Mouse (Mus musculus) cortical plate, adult 2 months (tissue): Measurements from ENCODE around the gene Krtap13-1.

Source experiments
- CTCF ChIP-seq: fragments of 200-500 bp; IDR thresholded peaks from 2 replicates; pipeline ENCODE4 v1.5.1; 2011; ENCODE audit warnings: mild to moderate bottlenecking, control low read depth, low read length; ENCODE audit not compliant: insufficient read depth; ENCODE audit errors: extremely low read depth
- POLR2A ChIP-seq: fragments of 200-500 bp; IDR thresholded peaks from 2 replicates; pipeline ENCODE4 v1.6.1; 2011; ENCODE audit warnings: mild to moderate bottlenecking, low read length, control low read depth; ENCODE audit not compliant: insufficient read depth; ENCODE audit errors: extremely low read depth

DNA sequence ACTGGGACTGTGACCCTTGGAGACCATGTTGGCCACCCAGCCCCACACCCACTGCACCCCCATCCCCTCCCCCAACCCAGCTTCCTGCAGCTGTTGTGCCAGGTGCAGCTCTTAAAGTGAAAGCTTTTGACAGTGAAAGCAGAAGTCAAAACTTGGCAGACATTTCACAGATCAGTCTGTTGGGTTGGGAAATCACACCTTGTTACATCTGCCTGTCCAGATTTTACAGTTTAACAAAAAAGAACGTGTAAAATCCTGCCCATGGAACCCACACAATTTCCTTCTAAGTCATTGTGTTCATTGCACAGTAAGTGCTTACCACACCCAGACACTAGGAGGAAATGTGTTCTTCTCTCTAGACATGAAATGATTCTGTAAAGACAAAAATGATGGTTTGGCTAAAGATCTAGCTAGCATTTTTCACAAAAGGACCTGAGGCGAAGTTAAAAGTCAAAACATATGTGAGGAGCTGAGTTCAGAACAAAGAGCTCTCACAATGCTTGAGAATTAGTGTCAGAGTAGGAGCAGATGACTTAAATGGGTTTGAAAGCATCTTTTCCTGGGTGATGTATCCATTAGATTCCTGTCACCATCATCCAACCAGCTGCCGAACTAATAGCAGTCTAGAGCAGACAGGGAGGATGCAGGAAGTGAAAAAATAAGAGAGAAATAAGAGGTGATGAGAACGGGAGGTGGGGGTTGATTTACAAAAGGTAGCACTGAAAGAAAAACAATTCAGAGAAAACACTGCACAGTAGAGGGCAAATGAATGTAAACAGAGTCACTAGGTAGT is 27.4 kb upstream of the Krtap13-1 start:
- TF ChIP-seq CTCF (no peak), POLR2A (no peak)
